Comparison of ENCODE assay signal across 8 mouse cellular contexts in genomic region chr19:47067096-47067882, GRCm38 (mm10). TPM values are rescaled to one million over a fixed set of nuclear protein-coding genes. Genes with fewer than 3 reads are reported as not detected.
DNase-seq lines count a peak whose midpoint lies in the region; ATAC-seq and TF ChIP-seq lines count a peak whose summit lies in the region.

Gene Taf5, plus strand, starts transcription at chr19:47067746.

- 11% methylated on average over 49 of the region's 49 CpGs for WGBS in forebrain, embryonic 12.5 days
- 9% methylated on average over 49 of the region's 49 CpGs for WGBS in heart, postnatal 0 days
- whole genome bisulfite sequencing in liver, embryonic 16.5 days (ENCODE audit: insufficient replicate concordance) = 7% methylated on average over 49 of the region's 49 CpGs
- WGBS in neural tube, embryonic 13.5 days = 11% methylated on average over 49 of the region's 49 CpGs

- ATAC-seq in forebrain, embryonic 12.5 days (ENCODE audit: low FRiP score) = peak; percentile 87
- ATAC-seq in heart, postnatal 0 days (ENCODE audit: insufficient read depth, low read depth) = peak; percentile 77
- ATAC-seq in liver, embryonic 16.5 days (ENCODE audit: low read depth) = peak; percentile 60
- peak; percentile 82 for ATAC-seq in neural tube, embryonic 13.5 days (ENCODE audit: low read depth)

- H3K4me1 ChIP-seq in E14TG2a.4 (replicated peaks; ENCODE audit: low read depth, low read length) = peaks cover 27% of the 10 kb centered on the region
- peaks cover 8% of the 10 kb centered on the region for H3K4me1 ChIP-seq in forebrain, embryonic 12.5 days
- 0 out of 2 replicates have a peak, but pooled peaks cover 10% of the 10 kb centered on the region for H3K4me1 ChIP-seq in heart, postnatal 0 days (ENCODE audit: control insufficient read depth, insufficient read depth)
- H3K4me1 ChIP-seq in liver, embryonic 16.5 days (ENCODE audit: control insufficient read depth, low read depth, low read length) = peaks cover 9% of the 10 kb centered on the region
- peaks cover 16% of the 10 kb centered on the region for H3K4me1 ChIP-seq in neural tube, embryonic 13.5 days (replicated peaks)
- H3K4me1 ChIP-seq in testis, adult 2 months (ENCODE audit: control insufficient read depth, insufficient read depth, low read length) = peaks cover 2% of the 10 kb centered on the region; the same call in 1 of the 2 replicates

- no peak for TF ChIP-seq CTCF in E14TG2a.4 (conservative IDR thresholded peaks at IDR 0.05; ENCODE audit: low read length)
- peak; percentile 10; the same call in 1 of the 2 replicates for TF ChIP-seq CTCF in heart, postnatal 0 days (IDR thresholded peaks at IDR 0.05; ENCODE audit: low read depth)
- TF ChIP-seq CTCF in testis, adult 2 months (IDR thresholded peaks at IDR 0.05; ENCODE audit: control insufficient read depth, insufficient read depth, insufficient replicate concordance, low read depth, low read length) = no peak

- no peak for TF ChIP-seq EP300 in heart, postnatal 0 days (IDR thresholded peaks at IDR 0.05; ENCODE audit: low read depth)

- peak within 1 kb of the TSS; percentile 100 for H3K4me3 ChIP-seq in E14TG2a.4 (replicated peaks; ENCODE audit: low read length)
- peak within 1 kb of the TSS; percentile 100 for H3K4me3 ChIP-seq in forebrain, embryonic 12.5 days (replicated peaks)
- H3K4me3 ChIP-seq in heart, postnatal 0 days (ENCODE audit: low read depth, low read length) = peak within 1 kb of the TSS; percentile 100
- peak within 1 kb of the TSS; percentile 97 for H3K4me3 ChIP-seq in liver, embryonic 16.5 days (ENCODE audit: low read depth, low read length)
- peak within 1 kb of the TSS; percentile 99 for H3K4me3 ChIP-seq in neural tube, embryonic 13.5 days
- H3K4me3 ChIP-seq in testis, adult 2 months (ENCODE audit: control insufficient read depth, low read depth, low read length) = peak within 1 kb of the TSS; percentile 93

- no peaks in the 10 kb centered on the region for H3K27me3 ChIP-seq in E14TG2a.4 (ENCODE audit: insufficient read depth, low read length)
- no peaks in the 10 kb centered on the region for H3K27me3 ChIP-seq in forebrain, embryonic 12.5 days
- no peaks in the 10 kb centered on the region for H3K27me3 ChIP-seq in heart, postnatal 0 days (ENCODE audit: control insufficient read depth, insufficient read depth, low read length)
- H3K27me3 ChIP-seq in liver, embryonic 16.5 days (ENCODE audit: control insufficient read depth, insufficient read depth, low read depth, low read length) = no peaks in the 10 kb centered on the region
- no peaks in the 10 kb centered on the region for H3K27me3 ChIP-seq in neural tube, embryonic 13.5 days
- H3K27me3 ChIP-seq in testis, adult 2 months (ENCODE audit: control insufficient read depth, insufficient read depth, low read length) = no peaks in the 10 kb centered on the region

- H3K27ac ChIP-seq in forebrain, embryonic 12.5 days = peak within 1 kb of the TSS; percentile 92
- H3K27ac ChIP-seq in heart, postnatal 0 days (ENCODE audit: low read depth) = peak within 1 kb of the TSS; percentile 91
- peak within 1 kb of the TSS; percentile 94 for H3K27ac ChIP-seq in liver, embryonic 16.5 days (ENCODE audit: low read length)
- H3K27ac ChIP-seq in neural tube, embryonic 13.5 days (replicated peaks) = peak within 1 kb of the TSS; percentile 93
- peak within 1 kb of the TSS; percentile 74 for H3K27ac ChIP-seq in testis, adult 2 months (ENCODE audit: control insufficient read depth, insufficient read depth, low read depth, low read length)

- peak; percentile 99 for TF ChIP-seq POLR2A in testis, adult 2 months (IDR thresholded peaks at IDR 0.05; ENCODE audit: control insufficient read depth, low read depth, low read length)

- H3K9ac ChIP-seq in forebrain, embryonic 12.5 days = peak within 1 kb of the TSS; percentile 95
- peak within 1 kb of the TSS; percentile 98 for H3K9ac ChIP-seq in heart, postnatal 0 days (replicated peaks; ENCODE audit: low read depth, low read length)
- H3K9ac ChIP-seq in liver, embryonic 16.5 days (ENCODE audit: low read depth, low read length) = peak within 1 kb of the TSS; percentile 97
- H3K9ac ChIP-seq in neural tube, embryonic 13.5 days = peak within 1 kb of the TSS; percentile 94

- peak within 1 kb of the TSS; percentile 68 for H3K4me2 ChIP-seq in forebrain, embryonic 12.5 days
- peak within 1 kb of the TSS; percentile 80 for H3K4me2 ChIP-seq in heart, postnatal 0 days (ENCODE audit: low read depth, low read length)
- peak within 1 kb of the TSS; percentile 63 for H3K4me2 ChIP-seq in liver, embryonic 16.5 days (ENCODE audit: low read depth, low read length)
- H3K4me2 ChIP-seq in neural tube, embryonic 13.5 days = peak within 1 kb of the TSS; percentile 77

- peak; percentile 97 for DNase-seq in c-Kit-positive CD71-positive TER-119-positive erythroid progenitor cells, embryonic 14.5 days (ENCODE audit: low spot score)
- peak; percentile 97 for DNase-seq in heart, postnatal 0 days (ENCODE audit: low spot score)
- DNase-seq in kidney, postnatal 4 days = peak; percentile 98 to 99

- H3K9me3 ChIP-seq in E14TG2a.4 (ENCODE audit: low read length) = no peaks in the 10 kb centered on the region
- no peaks in the 10 kb centered on the region for H3K9me3 ChIP-seq in forebrain, embryonic 12.5 days
- no peaks in the 10 kb centered on the region for H3K9me3 ChIP-seq in heart, postnatal 0 days (replicated peaks; ENCODE audit: control insufficient read depth, low read length)
- H3K9me3 ChIP-seq in liver, embryonic 16.5 days (replicated peaks; ENCODE audit: control insufficient read depth, low read length) = no peaks in the 10 kb centered on the region
- no peaks in the 10 kb centered on the region for H3K9me3 ChIP-seq in neural tube, embryonic 13.5 days

- peaks cover 22% of the 10 kb centered on the region for H3K36me3 ChIP-seq in E14TG2a.4 (ENCODE audit: insufficient read depth, low read length)
- peaks cover 15% of the 10 kb centered on the region for H3K36me3 ChIP-seq in forebrain, embryonic 12.5 days (replicated peaks)
- H3K36me3 ChIP-seq in heart, postnatal 0 days (replicated peaks; ENCODE audit: control insufficient read depth, insufficient read depth, low read length) = peaks cover 19% of the 10 kb centered on the region
- peaks cover 7% of the 10 kb centered on the region for H3K36me3 ChIP-seq in liver, embryonic 16.5 days (ENCODE audit: control insufficient read depth, insufficient read depth)
- peaks cover 15% of the 10 kb centered on the region for H3K36me3 ChIP-seq in neural tube, embryonic 13.5 days
- H3K36me3 ChIP-seq in testis, adult 2 months (ENCODE audit: control insufficient read depth, insufficient read depth, low read length) = no peaks in the 10 kb centered on the region

RNA-seq across cellular contexts. Expression of gene Taf5, which starts in this region (rescaled TPM):
- 10.7 and 11.4 TPM in 2 replicates for polyA plus RNA-seq in forebrain, embryonic 12.5 days (2016; fragmentation: Nextera tagmentation; extraction: Ambion mirVana)
- 5.1 and 7.0 TPM in 2 replicates for total RNA-seq in heart, postnatal 0 days (2014; rRNA removed; ENCODE audit: low replicate concordance)
- polyA plus RNA-seq in heart, postnatal 0 days (2015; fragmentation: Nextera tagmentation; extraction: Ambion mirVana) = 1.2 and 1.5 TPM in 2 replicates
- 2.6 and 2.7 TPM in 2 replicates for polyA plus RNA-seq in liver, embryonic 16.5 days (2015; fragmentation: Nextera tagmentation; extraction: Ambion mirVana)
- 6.8 and 7.2 TPM in 2 replicates for polyA plus RNA-seq in neural tube, embryonic 13.5 days (2015; fragmentation: Nextera tagmentation; extraction: Ambion mirVana)
- polyA plus RNA-seq in testis, adult 2 months (2012; rRNA removed) = 4.4 and 4.9 TPM in 2 replicates

Comparison
In these comparisons a context has a peak if more than half of its experiments do, and no peak if none do; other contexts are left out.
1. Peak in every context shown above with its lines: DNase-seq, ATAC-seq, H3K4me3 ChIP-seq and H3K27ac ChIP-seq.